Mouse (Mus musculus): ENCODE measurements around the gene Gpbp1l1.

GRCm38 (mm10) chr4:116626658-116627358 is 69.3 kb downstream of the Gpbp1l1 start:
- no peak for TF ChIP-seq CTCF (IDR thresholded peaks at IDR 0.05; ENCODE audit: low read depth, low read length)
- no peak for TF ChIP-seq TAL1 (conservative IDR thresholded peaks at IDR 0.05; ENCODE audit: low read depth, low read length)
